Mouse (Mus musculus): ENCODE data around the gene Usp6nl.

DNA sequence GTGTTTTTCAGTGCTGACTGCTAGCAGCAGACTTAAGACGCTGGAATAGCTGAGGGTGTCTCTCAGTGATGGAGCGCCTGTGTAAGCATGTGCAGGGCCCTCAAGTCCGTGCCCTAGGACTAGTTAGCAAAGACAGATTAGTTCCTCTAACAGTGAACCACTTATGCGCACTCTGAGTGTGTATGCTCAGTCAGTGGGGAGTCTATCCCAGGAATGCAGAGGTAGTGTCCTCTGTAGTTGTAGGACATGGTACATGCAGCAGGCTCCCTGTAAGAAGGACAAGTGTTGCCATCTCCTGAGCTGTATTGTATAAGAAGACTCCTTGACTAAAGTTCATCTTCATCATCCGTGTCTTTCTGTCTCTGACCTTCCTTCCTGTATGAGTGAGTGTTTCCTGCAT, 102.4 kb downstream of the Usp6nl start:
- no peak for TF ChIP-seq CTCF (IDR thresholded peaks at IDR 0.05; ENCODE audit: extremely low read depth, insufficient read depth, low read length)
- no peak for TF ChIP-seq POLR2A (IDR thresholded peaks at IDR 0.05; ENCODE audit: extremely low read depth, insufficient read depth, low read length)

All from cortical plate, adult 2 months (tissue).